Mouse (Mus musculus) cerebellum, adult (tissue): ENCODE data around the gene Msi2.
A peak's percentile ranks its signal among the peaks of the same experiment; 100 is the strongest.

ENCODE experiments used
- ATAC-seq: cut with Nextera tagmentation; 2 replicates; pipeline ENCODE4 v1.9.2; 2017; ENCODE audit warnings: mild to moderate bottlenecking, moderate library complexity, mixed read lengths; ENCODE audit not compliant: insufficient number of reproducible peaks, low FRiP score, low TSS enrichment

Gene Msi2

GRCm38 (mm10) chr11:88429680-88430079, 288.6 kb downstream of the Msi2 start:
- ATAC-seq: no peak

- no peak for ATAC-seq
These were observed 292.6 kb downstream of the Msi2 start for GRCm38 (mm10) chr11:88425631-88426101.

GRCm38 (mm10) chr11:88424034-88424767, 294.1 kb downstream of the Msi2 start:
- ATAC-seq: no peak

GRCm38 (mm10) chr11:88421057-88421578, 297.2 kb downstream of the Msi2 start:
- ATAC-seq: no peak

- ATAC-seq: no peak
These were observed 298.5 kb downstream of the Msi2 start for GRCm38 (mm10) chr11:88419657-88420366.

GRCm38 (mm10) chr11:88419064-88419463, 299.2 kb downstream of the Msi2 start:
- ATAC-seq: no peak

GRCm38 (mm10) chr11:88414157-88414870, 304.0 kb downstream of the Msi2 start:
- peak; percentile 64; the same call in 1 of the 2 replicates for ATAC-seq

- ATAC-seq: 0 out of 2 replicates have a peak, but pooled peaks have one; percentile 61
These were observed 305.8 kb downstream of the Msi2 start for GRCm38 (mm10) chr11:88412423-88413094.

- no peak for ATAC-seq
These were observed 310.0 kb downstream of the Msi2 start for GRCm38 (mm10) chr11:88408305-88408704.

- no peak for ATAC-seq
These were observed 311.9 kb downstream of the Msi2 start for GRCm38 (mm10) chr11:88406408-88406915.

GRCm38 (mm10) chr11:88404816-88405613, 313.3 kb downstream of the Msi2 start:
- peak; percentile 57; the same call in 1 of the 2 replicates for ATAC-seq

GRCm38 (mm10) chr11:88404247-88404677, 314.1 kb downstream of the Msi2 start:
- ATAC-seq: no peak

- ATAC-seq: no peak
These were observed 316.0 kb downstream of the Msi2 start for GRCm38 (mm10) chr11:88402290-88402689.

- ATAC-seq: no peak
These were observed 317.0 kb downstream of the Msi2 start for GRCm38 (mm10) chr11:88401333-88401732.

- ATAC-seq: no peak
These were observed 317.4 kb downstream of the Msi2 start for GRCm38 (mm10) chr11:88400926-88401325.

GRCm38 (mm10) chr11:88400235-88400634, 318.1 kb downstream of the Msi2 start:
- ATAC-seq: no peak

- no peak for ATAC-seq
These were observed 318.9 kb downstream of the Msi2 start for GRCm38 (mm10) chr11:88399431-88399830.

GRCm38 (mm10) chr11:88399028-88399427, 319.3 kb downstream of the Msi2 start:
- ATAC-seq: no peak
